Mouse (Mus musculus) limb, embryonic 11.5 days (tissue): ENCODE results near the gene Tmem221. TPM values are rescaled to one million over a fixed set of nuclear protein-coding genes. Genes with fewer than 3 reads are reported as not detected.

Source experiments
- ATAC-seq: fragments of 200-750 bp; cut with Nextera tagmentation; 2 replicates; pipeline ENCODE4 v1.8.0; 2017; ENCODE audit warnings: low read depth; ENCODE audit not compliant: insufficient number of reproducible peaks, low FRiP score, low TSS enrichment
- DNase-seq: peaks from one replicate; pipeline ENCODE4 v3.0.0-alpha.2; 2015; ENCODE audit warnings: low spot score
- H3K27ac ChIP-seq: fragments of 300-500 bp; sonication (generic); replicated peaks from 2 replicates; pipeline ENCODE4 v1.5.1; 2014; ENCODE audit warnings: low read depth, mild to moderate bottlenecking, low read length
- H3K27me3 ChIP-seq: fragments of 300-500 bp; sonication (generic); 2 replicates; pipeline ENCODE4 v1.6.1; 2014; ENCODE audit warnings: mild to moderate bottlenecking, low read length, mixed read lengths; ENCODE audit not compliant: control insufficient read depth, insufficient read depth
- H3K36me3 ChIP-seq: fragments of 300-500 bp; sonication (generic); 2 replicates; pipeline ENCODE4 v1.6.1; 2014; ENCODE audit warnings: mild to moderate bottlenecking, low read length, moderate library complexity, mixed read lengths; ENCODE audit not compliant: control insufficient read depth, insufficient read depth
- H3K4me1 ChIP-seq: fragments of 300-500 bp; sonication (generic); 2 replicates; pipeline ENCODE4 v1.6.1; 2014; ENCODE audit warnings: low read length, mixed read lengths; ENCODE audit not compliant: control insufficient read depth, insufficient read depth
- H3K4me2 ChIP-seq: fragments of 300-500 bp; sonication (generic); 2 replicates; pipeline ENCODE4 v1.6.1; 2014; ENCODE audit warnings: low read depth, mild to moderate bottlenecking, moderate library complexity; ENCODE audit not compliant: severe bottlenecking
- H3K4me3 ChIP-seq: fragments of 300-500 bp; sonication (generic); 2 replicates; pipeline ENCODE4 v1.5.1; 2014; ENCODE audit warnings: low read depth, low read length
- H3K9ac ChIP-seq: fragments of 300-500 bp; sonication (generic); 2 replicates; pipeline ENCODE4 v1.6.1; 2014; ENCODE audit warnings: mild to moderate bottlenecking, low read length
- H3K9me3 ChIP-seq: fragments of 300-500 bp; sonication (generic); 2 replicates; pipeline ENCODE4 v1.6.1; 2016; ENCODE audit warnings: low read length; ENCODE audit not compliant: control insufficient read depth
- WGBS: fragments of 180-500 bp; shearing (Covaris S2); extraction: QIAGEN DNeasy Blood & Tissue Kit; methylation state at CpG from one replicate; pipeline ENCODE4 v1.1.7; 2014; 5-methylcytosine and 5-hydroxymethylcytosine counted together
- polyA plus RNA-seq: library from polyadenylated mRNA; unstranded; fragments of >200 nt; fragmentation: Nextera tagmentation; extraction: Ambion mirVana; gene quantifications from 2 replicates; pipeline ENCODE4 v1.2.1, GENCODE M21; 2014

Tmem221 gene
- polyA plus RNA-seq, 1 experiment from 2014 or later = 0.27 TPM

DNA sequence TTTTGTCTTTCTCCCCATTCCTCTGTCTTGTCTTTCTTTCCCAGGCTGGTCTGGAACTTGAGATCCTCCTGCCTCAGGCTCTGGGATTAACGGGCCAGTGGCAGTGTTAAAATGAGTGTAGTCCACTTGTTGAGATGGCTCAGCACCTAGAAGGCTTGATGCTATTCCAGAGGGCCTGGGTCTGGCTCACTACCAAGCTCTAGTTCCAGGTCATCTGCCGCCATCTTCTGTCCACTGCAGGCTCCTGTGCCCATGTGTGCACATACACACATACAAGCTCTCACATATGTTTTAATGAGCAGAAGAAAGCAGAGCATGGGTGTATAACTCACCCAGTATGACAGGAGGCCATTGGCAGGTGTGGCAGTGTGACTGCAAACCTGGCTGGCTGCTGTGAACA lies 13.4 kb upstream of the Tmem221 start:
- DNase-seq (no peak), ATAC-seq (no peak)
- 90% methylated on average over 2 of the region's 2 CpGs for WGBS
- no peak overlapping the region for H3K4me2 ChIP-seq
- H3K27ac ChIP-seq = no peak overlapping the region
- H3K4me3 ChIP-seq = no peak overlapping the region
- H3K27me3 ChIP-seq = peaks cover 12% of the 10 kb centered on the region; the same call in 1 of the 2 replicates
- H3K36me3 ChIP-seq = no peaks in the 10 kb centered on the region
- H3K9me3 ChIP-seq = no peaks in the 10 kb centered on the region
- H3K9ac ChIP-seq = no peak overlapping the region
- peaks cover 8% of the 10 kb centered on the region; the same call in 1 of the 2 replicates for H3K4me1 ChIP-seq

DNA sequence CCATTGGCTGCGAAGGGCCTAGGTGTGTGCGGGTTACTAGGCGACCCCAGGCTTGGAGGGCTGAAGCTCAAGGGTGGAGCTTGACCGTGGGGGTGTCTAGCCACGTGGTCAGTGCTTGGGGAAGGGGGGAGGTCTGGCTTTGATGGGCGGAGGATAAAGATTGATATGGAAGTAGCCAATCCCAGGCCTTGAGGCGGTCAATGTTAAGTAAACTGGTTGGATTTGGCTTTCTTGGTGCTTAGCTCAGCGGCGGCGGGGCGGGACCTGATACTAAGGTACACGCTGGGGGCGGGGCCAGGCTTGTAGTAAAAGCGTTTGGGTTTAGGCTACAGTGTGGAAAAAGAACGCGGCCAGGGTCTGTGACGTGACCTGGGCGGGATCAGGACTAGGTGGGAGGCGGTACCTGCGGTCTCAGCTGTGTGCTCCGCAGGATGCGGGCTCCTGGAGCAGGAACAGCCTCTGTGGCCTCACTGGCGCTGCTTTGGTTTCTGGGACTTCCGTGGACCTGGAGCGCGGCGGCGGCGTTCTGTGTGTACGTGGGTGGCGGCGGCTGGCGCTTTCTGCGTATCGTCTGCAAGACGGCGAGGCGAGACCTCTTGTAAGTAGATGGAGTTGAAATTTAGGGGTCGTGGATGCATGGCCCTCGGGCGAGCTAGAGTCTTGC lies 11.8 kb upstream of the Tmem221 start:
- Histone ChIP-seq H3K27me3 (peaks cover 12% of the 10 kb centered on the region; the same call in 1 of the 2 replicates), H3K36me3 (no peaks in the 10 kb centered on the region), H3K4me3 (peak overlapping the region; percentile 65), H3K9ac (peak overlapping the region; percentile 56), H3K27ac (no peak overlapping the region), H3K9me3 (no peaks in the 10 kb centered on the region), H3K4me2 (peak overlapping the region; percentile 86), H3K4me1 (peaks cover 8% of the 10 kb centered on the region; the same call in 1 of the 2 replicates)
- DNase-seq = peak; percentile 93
- WGBS = under 1% methylated on average over 41 of the region's 41 CpGs
- ATAC-seq = peak; percentile 89

DNA sequence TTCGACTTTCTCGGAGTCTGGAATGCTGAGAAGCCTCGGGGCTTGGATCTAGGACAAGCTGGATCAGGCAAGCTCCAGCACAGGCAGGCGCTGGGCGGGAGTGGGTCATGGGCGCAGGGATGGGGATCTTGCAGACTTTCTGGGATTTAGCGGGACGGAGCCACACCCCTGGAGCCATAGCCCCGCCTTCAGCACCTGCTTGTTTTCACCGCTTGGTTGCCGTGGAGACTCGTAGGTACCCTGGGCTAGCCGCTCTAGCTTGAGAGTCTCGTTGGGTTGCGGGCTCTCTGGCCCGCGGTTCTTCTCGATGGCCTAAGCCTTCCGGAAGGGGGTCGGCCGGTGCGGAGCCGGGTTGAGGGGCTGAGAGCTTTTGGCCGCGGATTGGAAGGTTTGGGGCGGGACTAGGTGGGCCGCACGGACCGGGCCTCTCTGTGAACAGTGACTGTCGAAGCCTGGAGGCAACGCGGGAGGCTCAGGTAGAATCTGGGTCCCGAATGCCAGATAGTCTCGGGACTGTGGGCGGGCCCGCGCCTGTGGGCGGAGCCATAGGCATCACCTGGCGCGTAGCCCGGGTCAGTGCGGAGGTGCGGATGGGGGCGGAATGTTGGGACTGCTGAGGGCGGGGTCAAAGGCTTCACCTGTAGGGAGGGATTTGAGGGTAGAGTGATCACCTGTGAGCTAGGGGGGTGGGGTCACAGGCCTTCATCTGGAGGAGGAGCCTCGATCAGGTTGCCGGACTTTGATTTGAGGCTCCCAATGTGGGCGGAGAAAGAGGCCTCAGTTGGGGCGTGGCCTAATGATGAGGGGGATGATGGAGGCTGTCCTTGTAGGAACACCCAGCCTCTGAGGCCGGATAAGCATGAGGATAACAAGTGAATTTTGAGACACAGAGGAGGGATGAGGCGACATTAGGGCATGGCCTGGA lies 11.0 kb upstream of the Tmem221 start:
- Histone ChIP-seq H3K9me3 (no peaks in the 10 kb centered on the region), H3K4me3 (peak overlapping the region; percentile 65), H3K4me1 (peaks cover 8% of the 10 kb centered on the region; the same call in 1 of the 2 replicates), H3K36me3 (no peaks in the 10 kb centered on the region), H3K27ac (peak overlapping the region; percentile 50; the same call in 1 of the 2 replicates), H3K27me3 (peaks cover 12% of the 10 kb centered on the region; the same call in 1 of the 2 replicates), H3K9ac (peak overlapping the region; percentile 48; the same call in 1 of the 2 replicates), H3K4me2 (peak overlapping the region; percentile 86)
- WGBS = under 1% methylated on average over 51 of the region's 51 CpGs
- peak; percentile 90 for DNase-seq
- peak; percentile 69 for ATAC-seq

DNA sequence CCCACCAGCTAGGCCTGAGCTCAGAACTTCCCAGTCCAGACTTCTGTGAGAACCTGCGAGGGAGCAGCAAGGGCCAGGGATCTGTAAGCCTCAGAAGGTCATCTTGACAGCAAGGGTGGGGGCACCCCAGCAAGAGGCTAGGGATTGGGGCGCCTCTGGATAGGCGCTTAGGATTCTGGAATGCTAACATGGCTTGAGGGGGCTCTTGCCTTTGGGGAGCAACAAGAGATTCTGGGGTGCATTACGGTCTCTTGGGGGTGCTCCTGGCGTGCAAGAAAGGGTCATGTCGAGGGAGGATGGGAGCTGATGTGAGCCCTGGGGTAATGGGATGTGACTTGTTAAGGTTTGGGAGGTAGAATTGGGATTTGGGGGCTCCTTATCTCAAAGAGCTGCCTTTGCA lies 10.3 kb upstream of the Tmem221 start:
- peaks cover 12% of the 10 kb centered on the region; the same call in 1 of the 2 replicates for H3K27me3 ChIP-seq
- ATAC-seq = no peak
- WGBS = 14% methylated on average over 6 of the region's 6 CpGs
- H3K4me1 ChIP-seq = peaks cover 8% of the 10 kb centered on the region; the same call in 1 of the 2 replicates
- peak overlapping the region; percentile 65 for H3K4me3 ChIP-seq
- H3K27ac ChIP-seq = no peak overlapping the region
- peak overlapping the region; percentile 86 for H3K4me2 ChIP-seq
- H3K9ac ChIP-seq = no peak overlapping the region; the same call in 1 of the 2 replicates
- no peaks in the 10 kb centered on the region for H3K36me3 ChIP-seq
- no peak for DNase-seq
- H3K9me3 ChIP-seq = peaks cover 4% of the 10 kb centered on the region; the same call in 1 of the 2 replicates

DNA sequence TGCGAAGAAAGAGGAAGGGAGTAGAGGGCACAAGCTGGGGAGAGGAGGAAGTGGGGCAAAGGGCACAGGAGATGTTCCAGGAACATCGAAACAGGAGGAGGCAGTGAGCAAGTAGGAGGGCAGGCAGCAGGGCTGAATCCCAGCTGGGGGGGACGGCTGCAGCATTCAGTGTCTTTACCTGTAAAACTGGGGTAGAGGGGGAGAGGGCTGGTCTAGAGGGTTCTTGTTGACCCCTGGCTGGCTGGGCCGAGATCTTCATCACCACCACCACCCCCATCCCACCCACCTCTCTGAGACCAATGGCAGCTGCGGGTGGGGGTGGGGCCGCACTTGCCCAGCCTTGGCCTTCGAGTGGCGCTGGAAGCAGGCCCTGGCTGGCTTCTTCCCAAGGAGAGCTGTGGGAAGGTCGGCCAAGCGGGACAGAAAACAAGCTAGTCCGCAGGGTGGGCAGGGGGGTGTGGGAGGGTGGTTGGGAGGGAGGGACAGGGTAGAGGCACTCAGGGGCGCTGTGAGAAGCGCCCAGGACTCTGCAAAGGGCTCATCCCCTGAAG lies 9.8 kb upstream of the Tmem221 start, which contains the start of gene Slc27a1:
Gene Slc27a1, plus strand, starts transcription at position 496 of the 551 bp plus-strand sequence.
- peaks cover 4% of the 10 kb centered on the region; the same call in 1 of the 2 replicates for H3K9me3 ChIP-seq
- 7% methylated on average over 13 of the region's 13 CpGs for WGBS
- ATAC-seq = no peak
- peak within 1 kb of the TSS; percentile 86 for H3K4me2 ChIP-seq
- peaks cover 8% of the 10 kb centered on the region; the same call in 1 of the 2 replicates for H3K4me1 ChIP-seq
- H3K27me3 ChIP-seq = peaks cover 14% of the 10 kb centered on the region; the same call in 1 of the 2 replicates
- no peaks in the 10 kb centered on the region for H3K36me3 ChIP-seq
- peak within 1 kb of the TSS; percentile 48; the same call in 1 of the 2 replicates for H3K9ac ChIP-seq
- peak within 1 kb of the TSS; percentile 65 for H3K4me3 ChIP-seq
- no peak for DNase-seq
- peak within 1 kb of the TSS; percentile 50; the same call in 1 of the 2 replicates for H3K27ac ChIP-seq

DNA sequence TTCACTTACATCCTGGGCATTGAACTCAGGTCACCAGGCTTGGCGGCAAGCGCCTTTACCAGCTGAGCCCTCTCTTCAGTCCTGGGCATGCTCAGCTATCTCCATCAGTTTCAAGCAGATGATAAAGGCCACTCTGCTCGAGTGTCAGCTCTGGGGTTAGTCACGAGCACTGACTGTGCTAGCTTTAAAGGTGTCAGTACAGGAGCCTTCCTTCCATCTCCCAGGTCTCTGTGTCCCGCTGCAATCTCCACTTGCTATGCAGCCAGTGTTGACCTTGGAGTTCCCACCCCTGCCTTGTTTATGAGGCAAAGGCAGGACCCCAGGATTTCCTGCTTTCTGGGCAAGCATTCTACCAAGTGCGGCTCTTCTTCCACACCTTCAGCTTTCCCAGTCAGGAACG lies 8.9 kb upstream of the Tmem221 start:
- no peak overlapping the region for H3K9ac ChIP-seq
- H3K4me2 ChIP-seq = no peak overlapping the region
- DNase-seq (no peak), ATAC-seq (no peak)
- H3K9me3 ChIP-seq = peaks cover 4% of the 10 kb centered on the region; the same call in 1 of the 2 replicates
- H3K4me3 ChIP-seq = no peak overlapping the region
- peaks cover 23% of the 10 kb centered on the region for H3K27me3 ChIP-seq
- H3K4me1 ChIP-seq = peaks cover 8% of the 10 kb centered on the region; the same call in 1 of the 2 replicates
- no peak overlapping the region for H3K27ac ChIP-seq
- 67% methylated on average over 7 of the region's 7 CpGs for WGBS
- no peaks in the 10 kb centered on the region for H3K36me3 ChIP-seq

DNA sequence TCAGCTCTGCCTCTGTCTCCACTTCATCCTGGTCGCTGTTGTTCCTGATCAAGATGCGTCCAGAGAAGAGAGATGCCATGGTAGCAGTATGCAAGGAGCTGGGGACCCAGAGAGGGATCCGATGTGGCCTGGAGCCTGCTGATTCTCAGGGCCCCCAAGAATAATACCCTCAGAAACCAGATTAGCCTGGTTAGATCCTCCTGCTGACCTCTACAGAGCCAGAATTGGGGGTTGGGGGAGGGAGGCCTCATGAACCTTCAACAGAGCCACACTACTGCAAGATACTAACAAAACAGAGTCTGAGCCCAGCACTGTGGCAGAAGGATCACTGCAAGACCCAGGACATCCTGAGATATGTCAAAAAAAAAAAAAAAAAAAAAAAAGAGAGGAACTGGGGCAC lies 7.8 kb upstream of the Tmem221 start, which contains the start of gene Nxnl1:
Gene Nxnl1, minus strand, starts transcription at position 101 of the 400 bp plus-strand sequence.
- H3K36me3 ChIP-seq = no peaks in the 10 kb centered on the region
- H3K27me3 ChIP-seq = peaks cover 31% of the 10 kb centered on the region
- 60% methylated on average over 3 of the region's 3 CpGs for WGBS
- no peak within 1 kb of the TSS for H3K4me3 ChIP-seq
- no peak within 1 kb of the TSS for H3K4me2 ChIP-seq
- H3K27ac ChIP-seq = no peak within 1 kb of the TSS
- H3K9ac ChIP-seq = no peak within 1 kb of the TSS
- peaks cover 8% of the 10 kb centered on the region; the same call in 1 of the 2 replicates for H3K4me1 ChIP-seq
- no peak for ATAC-seq
- H3K9me3 ChIP-seq = peaks cover 4% of the 10 kb centered on the region; the same call in 1 of the 2 replicates
- DNase-seq = no peak
